ENCODE assay signal across 9 mouse cellular contexts in the genomic region with DNA sequence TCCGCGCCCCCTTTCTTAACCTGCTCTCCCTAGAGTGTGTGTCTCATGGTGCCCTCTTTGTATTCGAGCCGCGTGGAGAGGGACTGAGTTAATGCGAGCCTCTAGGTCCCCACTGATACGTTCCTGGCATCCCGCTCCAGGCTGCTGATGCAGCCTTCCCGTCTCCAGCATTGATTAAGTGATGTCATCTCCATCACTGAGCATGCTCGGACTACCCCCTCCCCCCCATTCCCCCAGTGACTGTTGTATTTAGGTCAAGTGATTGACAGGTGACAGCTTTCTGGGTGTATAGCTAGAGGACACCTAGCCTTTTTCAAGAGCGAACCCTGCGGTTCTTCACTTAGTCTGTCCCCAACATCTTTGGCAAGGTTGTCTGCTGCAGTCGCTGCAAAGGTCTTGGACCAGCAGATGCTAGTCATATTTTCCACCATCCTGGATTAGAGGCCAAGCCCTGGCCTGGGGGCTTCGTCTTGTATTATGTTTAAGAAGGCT. TPM values are rescaled to one million over a fixed set of nuclear protein-coding genes. Genes with fewer than 3 reads are reported as not detected.
DNase-seq lines count a peak whose midpoint lies in the region; ATAC-seq and TF ChIP-seq lines count a peak whose summit lies in the region.
"Had no signal": no experiment of that assay in that cellular context is flagged by ENCODE, and none has a peak within 500 bp of the region (broad histone marks: within the 10 kb centered on the region; RNA-seq: fewer than 3 reads in every experiment).

No protein-coding gene starts in this region.

- TF ChIP-seq CTCF in hindbrain, postnatal 0 days (IDR thresholded peaks at IDR 0.05; ENCODE audit: low read depth): no peak
- no peak for TF ChIP-seq CTCF in kidney, adult 2 months (conservative IDR thresholded peaks at IDR 0.05; ENCODE audit: insufficient read depth, insufficient read length, low read depth, low read length)

- DNase-seq in heart, postnatal 14 days: no peak
- peak; percentile 37 for DNase-seq in embryo, embryonic 9.5 days (ENCODE audit: extremely low spot score)
- peak; percentile 85 for DNase-seq in hindbrain, postnatal 0 days (ENCODE audit: low spot score)
- no peak for DNase-seq in kidney, adult 2 months
- no peak for DNase-seq in spleen, postnatal 10 days (ENCODE audit: low spot score in 2 of 2)

- H3K27me3 ChIP-seq in heart, embryonic 13.5 days (replicated peaks): peaks cover 31% of the 10 kb centered on the region
- no peaks in the 10 kb centered on the region for H3K27me3 ChIP-seq in hindbrain, postnatal 0 days (ENCODE audit: insufficient read depth, low read length)
- no peaks in the 10 kb centered on the region for H3K27me3 ChIP-seq in midbrain, embryonic 13.5 days
- peaks cover 4% of the 10 kb centered on the region for H3K27me3 ChIP-seq in kidney, adult 2 months (replicated peaks; ENCODE audit: control insufficient read depth, insufficient read depth, low read length)

- peaks cover 19% of the 10 kb centered on the region for H3K4me1 ChIP-seq in heart, embryonic 13.5 days
- H3K4me1 ChIP-seq in hindbrain, postnatal 0 days (ENCODE audit: insufficient read depth, low read length): 0 out of 2 replicates have a peak, but pooled peaks cover 6% of the 10 kb centered on the region
- peaks cover 27% of the 10 kb centered on the region for H3K4me1 ChIP-seq in midbrain, embryonic 13.5 days (replicated peaks)
- no peaks in the 10 kb centered on the region for H3K4me1 ChIP-seq in kidney, adult 2 months (ENCODE audit: control insufficient read depth, insufficient read depth, low read length)

- no peaks in the 10 kb centered on the region for H3K9me3 ChIP-seq in heart, embryonic 13.5 days
- no peaks in the 10 kb centered on the region for H3K9me3 ChIP-seq in hindbrain, postnatal 0 days (ENCODE audit: low read length)
- H3K9me3 ChIP-seq in midbrain, embryonic 13.5 days: no peaks in the 10 kb centered on the region

- no peak overlapping the region for H3K27ac ChIP-seq in heart, embryonic 13.5 days (replicated peaks)
- H3K27ac ChIP-seq in hindbrain, postnatal 0 days: peak overlapping the region; percentile 91
- H3K27ac ChIP-seq in midbrain, embryonic 13.5 days: peak overlapping the region; percentile 96
- H3K27ac ChIP-seq in kidney, adult 2 months (ENCODE audit: insufficient read depth, low read depth, low read length): no peak overlapping the region

- H3K36me3 ChIP-seq in heart, embryonic 13.5 days: no peaks in the 10 kb centered on the region
- no peaks in the 10 kb centered on the region for H3K36me3 ChIP-seq in hindbrain, postnatal 0 days (ENCODE audit: insufficient read depth, low read length)
- H3K36me3 ChIP-seq in midbrain, embryonic 13.5 days: peaks cover 17% of the 10 kb centered on the region
- H3K36me3 ChIP-seq in kidney, adult 2 months (ENCODE audit: control insufficient read depth, insufficient read depth, low read length): no peaks in the 10 kb centered on the region

- H3K4me2 ChIP-seq in heart, embryonic 13.5 days: peak overlapping the region; percentile 99
- peak overlapping the region; percentile 67 for H3K4me2 ChIP-seq in hindbrain, postnatal 0 days (ENCODE audit: low read depth, low read length)
- peak overlapping the region; percentile 72 for H3K4me2 ChIP-seq in midbrain, embryonic 13.5 days (replicated peaks)

- H3K4me3 ChIP-seq in heart, embryonic 13.5 days: peak overlapping the region; percentile 75
- H3K4me3 ChIP-seq in hindbrain, postnatal 0 days (ENCODE audit: low read length): peak overlapping the region; percentile 97
- H3K4me3 ChIP-seq in midbrain, embryonic 13.5 days (replicated peaks): peak overlapping the region; percentile 96
- H3K4me3 ChIP-seq in kidney, adult 2 months (ENCODE audit: insufficient read depth, low read depth, low read length): no peak overlapping the region
- H3K4me3 ChIP-seq: erythroblast, embryonic 14.5 days had no signal

- no peak for TF ChIP-seq POLR2A in kidney, adult 2 months (IDR thresholded peaks at IDR 0.05; ENCODE audit: low read depth, low read length)

- intact Hi-C loops in heart, postnatal 14 days (cut with DNase I): no loop called here

- 17% methylated on average over 14 of the region's 14 CpGs for WGBS in heart, embryonic 13.5 days
- WGBS in hindbrain, postnatal 0 days: 5% methylated on average over 14 of the region's 14 CpGs
- 6% methylated on average over 14 of the region's 14 CpGs for WGBS in midbrain, embryonic 13.5 days
- 33% methylated on average over 14 of the region's 14 CpGs for WGBS in kidney, adult 2 months

- H3K9ac ChIP-seq in heart, embryonic 13.5 days: no peak overlapping the region
- H3K9ac ChIP-seq in hindbrain, postnatal 0 days (replicated peaks; ENCODE audit: low read length): peak overlapping the region; percentile 97
- peak overlapping the region; percentile 98 for H3K9ac ChIP-seq in midbrain, embryonic 13.5 days (replicated peaks)

- no peak for ATAC-seq in heart, embryonic 13.5 days (ENCODE audit: extremely low read depth, insufficient number of reproducible peaks, low FRiP score, low TSS enrichment)
- peak; percentile 80 for ATAC-seq in hindbrain, postnatal 0 days
- ATAC-seq in midbrain, embryonic 13.5 days: peak; percentile 81
- ATAC-seq in erythroid progenitor cell, adult 5-6 weeks (replicated peaks; ENCODE audit: low FRiP score, poor library complexity, severe bottlenecking): no peak

RNA-seq across cellular contexts. Expression of a gene that starts 1.6 kb away (rescaled TPM):
- 0.84 and 1.0 TPM in 2 replicates for polyA plus RNA-seq in heart, embryonic 13.5 days (2015; fragmentation: Nextera tagmentation; extraction: Ambion mirVana)
- under 1 TPM; 0.79 to 0.80 TPM for total RNA-seq in heart, postnatal 14 days (2021)
- 262 and 290 TPM in 2 replicates for total RNA-seq in hindbrain, postnatal 0 days (2014; rRNA removed)
- 145 and 151 TPM in 2 replicates for polyA plus RNA-seq in hindbrain, postnatal 0 days (2015; fragmentation: Nextera tagmentation; extraction: Ambion mirVana)
- 180 and 183 TPM in 2 replicates for polyA plus RNA-seq in midbrain, embryonic 13.5 days (2015; fragmentation: Nextera tagmentation; extraction: Ambion mirVana)
- 0.84 TPM in 1 of 2 replicates, not detected in the other for total RNA-seq in erythroid progenitor cell, adult 5-6 weeks (2015; ENCODE audit: low replicate concordance)
- not detected in 2 replicates for total RNA-seq in erythroid progenitor cell, adult 5-6 weeks (2017; ENCODE audit: low replicate concordance)
- 0.45 and 0.58 TPM in 2 replicates for polyA plus RNA-seq in kidney, adult 2 months (2012; rRNA removed)
- polyA plus RNA-seq: erythroblast, embryonic 14.5 days had no signal

Comparison
In these comparisons a context has a peak if more than half of its experiments do, and no peak if none do; other contexts are left out.
1. ATAC-seq: peak in hindbrain, postnatal 0 days (single experiment) and midbrain, embryonic 13.5 days (single experiment); none in heart, embryonic 13.5 days (single experiment) and erythroid progenitor cell, adult 5-6 weeks (single experiment).
2. H3K27ac ChIP-seq: peak in hindbrain, postnatal 0 days (single experiment) and midbrain, embryonic 13.5 days (single experiment); none in heart, embryonic 13.5 days (single experiment) and kidney, adult 2 months (single experiment).
3. DNase-seq: peak in embryo, embryonic 9.5 days (single experiment) and hindbrain, postnatal 0 days (single experiment); none in heart, postnatal 14 days (0 of 2), kidney, adult 2 months (single experiment) and spleen, postnatal 10 days (0 of 2).
4. RNA of a gene that starts 1.6 kb away (polyA plus RNA-seq): 180 to 183 TPM in midbrain, embryonic 13.5 days and 145 to 151 TPM in hindbrain, postnatal 0 days; 0.84 to 1.0 TPM in heart, embryonic 13.5 days and 0.45 to 0.58 TPM in kidney, adult 2 months; every median in the first group is over 10 times any median in the second.
5. Peak in every context shown above with its lines, with median percentiles within 50 percentile points of each other: H3K4me2 ChIP-seq.